Comparison of ENCODE assay signal across 14 mouse cellular contexts in the genomic region with DNA sequence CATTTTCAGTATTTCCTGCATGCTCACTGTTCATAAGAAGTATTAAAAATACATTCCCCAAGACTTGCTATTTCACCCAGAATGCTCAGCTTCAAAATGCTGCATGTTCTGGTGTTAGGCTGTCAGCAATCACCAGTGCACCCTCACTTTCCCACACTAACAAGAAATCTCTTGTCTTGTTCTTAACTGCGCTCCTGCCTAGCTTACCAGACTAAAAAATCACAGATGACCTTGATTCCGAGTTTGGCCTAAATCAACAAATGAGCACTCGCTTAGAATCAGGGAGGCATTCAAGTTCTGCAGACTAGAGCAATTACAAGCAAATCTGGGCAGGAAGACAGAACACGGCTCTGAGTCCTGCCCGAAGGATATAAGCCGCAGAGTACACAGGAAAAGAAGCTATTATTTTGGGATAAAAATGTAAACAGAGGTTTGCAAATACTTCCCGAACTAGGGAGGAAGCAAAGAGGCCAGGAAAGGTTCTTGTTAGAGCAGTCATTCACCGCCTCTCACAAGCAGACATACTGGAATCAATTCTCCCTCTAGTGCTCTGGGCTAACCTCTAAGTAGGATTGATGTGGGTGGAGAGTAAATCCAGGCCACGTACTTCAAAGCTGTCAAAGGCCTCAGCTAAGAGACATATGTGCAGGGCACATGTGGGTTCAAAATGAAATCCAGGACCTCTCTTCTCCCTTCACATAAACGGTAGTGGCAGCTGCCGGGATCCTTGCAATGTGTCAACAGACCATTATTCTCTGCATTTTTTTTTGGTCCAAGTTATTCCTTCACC.
DNase-seq lines count a peak whose midpoint lies in the region; ATAC-seq and TF ChIP-seq lines count a peak whose summit lies in the region.
"Had no signal": no experiment of that assay in that cellular context is flagged by ENCODE, and none has a peak within 500 bp of the region (broad histone marks: within the 10 kb centered on the region; RNA-seq: fewer than 3 reads in every experiment).

No protein-coding gene starts in this region.

- H3K4me1 ChIP-seq in intestine, embryonic 14.5 days (replicated peaks; ENCODE audit: control insufficient read depth, insufficient read depth, low read length), result peaks cover 22% of the 10 kb centered on the region
- no peaks in the 10 kb centered on the region for H3K4me1 ChIP-seq in intestine, postnatal 0 days (replicated peaks; ENCODE audit: control insufficient read depth, insufficient read depth, low read length)
- H3K4me1 ChIP-seq in stomach, embryonic 15.5 days, result peaks cover 20% of the 10 kb centered on the region; the same call in 1 of the 2 replicates
- no peaks in the 10 kb centered on the region for H3K4me1 ChIP-seq in stomach, postnatal 0 days (replicated peaks; ENCODE audit: control insufficient read depth, insufficient read depth)
- peaks cover 34% of the 10 kb centered on the region for H3K4me1 ChIP-seq in limb, embryonic 10.5 days
- H3K4me1 ChIP-seq: neural tube, embryonic 12.5 days had no signal

- ATAC-seq in intestine, embryonic 14.5 days (replicated peaks; ENCODE audit: low FRiP score, low TSS enrichment, low read depth), result no peak
- no peak for ATAC-seq in intestine, postnatal 0 days
- no peak for ATAC-seq in stomach, embryonic 15.5 days (ENCODE audit: insufficient read depth, low FRiP score, low read depth)
- no peak for ATAC-seq in stomach, postnatal 0 days (ENCODE audit: low FRiP score, low TSS enrichment)
- ATAC-seq: Patski had no signal

- no peaks in the 10 kb centered on the region for H3K36me3 ChIP-seq in intestine, embryonic 14.5 days (ENCODE audit: control insufficient read depth, insufficient read depth, low read length)
- H3K36me3 ChIP-seq in intestine, postnatal 0 days (ENCODE audit: control insufficient read depth, insufficient read depth), result no peaks in the 10 kb centered on the region
- no peaks in the 10 kb centered on the region for H3K36me3 ChIP-seq in stomach, embryonic 15.5 days
- H3K36me3 ChIP-seq in stomach, postnatal 0 days (ENCODE audit: control insufficient read depth, insufficient read depth, low read length), result no peaks in the 10 kb centered on the region
- no peaks in the 10 kb centered on the region for H3K36me3 ChIP-seq in limb, embryonic 10.5 days
- H3K36me3 ChIP-seq: neural tube, embryonic 12.5 days had no signal

- no peak overlapping the region for H3K4me3 ChIP-seq in intestine, embryonic 14.5 days (ENCODE audit: low read depth, low read length)
- no peak overlapping the region for H3K4me3 ChIP-seq in intestine, postnatal 0 days (ENCODE audit: low read depth, low read length)
- H3K4me3 ChIP-seq in stomach, embryonic 15.5 days (replicated peaks), result no peak overlapping the region
- H3K4me3 ChIP-seq in stomach, postnatal 0 days (ENCODE audit: low read depth, low read length), result no peak overlapping the region
- 0 out of 2 replicates have a peak overlapping the region, but pooled peaks have one; percentile 13 for H3K4me3 ChIP-seq in limb, embryonic 10.5 days
- H3K4me3 ChIP-seq: neural tube, embryonic 12.5 days had no signal

- peak overlapping the region; percentile 60 for H3K27ac ChIP-seq in intestine, embryonic 14.5 days (ENCODE audit: low read depth)
- H3K27ac ChIP-seq in intestine, postnatal 0 days (ENCODE audit: low read depth, low read length), result no peak overlapping the region
- peak overlapping the region; percentile 54; the same call in 1 of the 2 replicates for H3K27ac ChIP-seq in stomach, embryonic 15.5 days
- no peak overlapping the region for H3K27ac ChIP-seq in stomach, postnatal 0 days (replicated peaks)
- H3K27ac ChIP-seq in limb, embryonic 10.5 days, result peak overlapping the region; percentile 78
- H3K27ac ChIP-seq: liver, embryonic 14.5 days; neural tube, embryonic 12.5 days had no signal

- peaks cover 3% of the 10 kb centered on the region; the same call in 1 of the 2 replicates for H3K9me3 ChIP-seq in intestine, embryonic 14.5 days (ENCODE audit: control insufficient read depth, low read length)
- H3K9me3 ChIP-seq in intestine, postnatal 0 days (ENCODE audit: control insufficient read depth), result no peaks in the 10 kb centered on the region
- no peaks in the 10 kb centered on the region for H3K9me3 ChIP-seq in stomach, embryonic 15.5 days
- H3K9me3 ChIP-seq in stomach, postnatal 0 days (ENCODE audit: control insufficient read depth, low read length), result no peaks in the 10 kb centered on the region
- H3K9me3 ChIP-seq in limb, embryonic 10.5 days (replicated peaks), result no peaks in the 10 kb centered on the region

- no peak for TF ChIP-seq CTCF in intestine, postnatal 0 days (IDR thresholded peaks at IDR 0.05; ENCODE audit: low read depth)
- no peak for TF ChIP-seq CTCF in stomach, postnatal 0 days (IDR thresholded peaks at IDR 0.05; ENCODE audit: low read depth)

- H3K9ac ChIP-seq in intestine, embryonic 14.5 days (ENCODE audit: low read length), result no peak overlapping the region
- no peak overlapping the region for H3K9ac ChIP-seq in intestine, postnatal 0 days (ENCODE audit: low read depth, low read length)
- no peak overlapping the region for H3K9ac ChIP-seq in stomach, embryonic 15.5 days
- no peak overlapping the region for H3K9ac ChIP-seq in stomach, postnatal 0 days (ENCODE audit: low read length)
- H3K9ac ChIP-seq: liver, embryonic 14.5 days; neural tube, embryonic 12.5 days had no signal

- no peak for TF ChIP-seq EP300 in stomach, postnatal 0 days (optimal IDR thresholded peaks at IDR 0.05)

- DNase-seq in intestine, embryonic 14.5 days (ENCODE audit: low spot score), result peak; percentile 54
- no peak for DNase-seq in stomach, postnatal 0 days (ENCODE audit: low spot score)
- peak; percentile 74 for DNase-seq in limb, embryonic 10.5 days (ENCODE audit: low spot score)
- DNase-seq in thymus, adult 18-20 months, result no peak
- DNase-seq in cerebellum, adult 18-20 months, result no peak
- DNase-seq: heart, adult 11 months; heart, postnatal 14 days; kidney, adult 9 months; right cerebral cortex, adult 18-20 months had no signal

- no peaks in the 10 kb centered on the region for H3K27me3 ChIP-seq in intestine, embryonic 14.5 days (replicated peaks; ENCODE audit: control insufficient read depth, insufficient read depth, low read length)
- H3K27me3 ChIP-seq in intestine, postnatal 0 days (replicated peaks; ENCODE audit: control insufficient read depth, insufficient read depth, low read length), result no peaks in the 10 kb centered on the region
- no peaks in the 10 kb centered on the region for H3K27me3 ChIP-seq in stomach, embryonic 15.5 days (replicated peaks)
- H3K27me3 ChIP-seq in stomach, postnatal 0 days (ENCODE audit: control insufficient read depth, insufficient read depth, low read length), result no peaks in the 10 kb centered on the region
- no peaks in the 10 kb centered on the region for H3K27me3 ChIP-seq in limb, embryonic 10.5 days (ENCODE audit: low read depth, poor library complexity, severe bottlenecking)
- H3K27me3 ChIP-seq: neural tube, embryonic 12.5 days had no signal

- peak overlapping the region; percentile 5; the same call in 1 of the 2 replicates for H3K4me2 ChIP-seq in intestine, embryonic 14.5 days (ENCODE audit: low read length)
- H3K4me2 ChIP-seq in intestine, postnatal 0 days (replicated peaks; ENCODE audit: low read depth), result no peak overlapping the region
- no peak overlapping the region for H3K4me2 ChIP-seq in stomach, embryonic 15.5 days
- H3K4me2 ChIP-seq in stomach, postnatal 0 days (replicated peaks; ENCODE audit: low read depth), result no peak overlapping the region
- H3K4me2 ChIP-seq: neural tube, embryonic 12.5 days had no signal

- WGBS in intestine, embryonic 14.5 days, result 16% methylated on average over 11 of the region's 11 CpGs
- WGBS in intestine, postnatal 0 days, result 19% methylated on average over 11 of the region's 11 CpGs
- 12% methylated on average over 11 of the region's 11 CpGs for WGBS in stomach, embryonic 15.5 days
- WGBS in stomach, postnatal 0 days, result 7% methylated on average over 11 of the region's 11 CpGs
- WGBS in limb, embryonic 10.5 days, result 35% methylated on average over 11 of the region's 11 CpGs

Comparison
In these comparisons a context has a peak if more than half of its experiments do, and no peak if none do; other contexts are left out.
1. H3K27ac ChIP-seq: peak in intestine, embryonic 14.5 days (single experiment), stomach, embryonic 15.5 days (single experiment) and limb, embryonic 10.5 days (single experiment); none in intestine, postnatal 0 days (single experiment) and stomach, postnatal 0 days (single experiment).
2. DNase-seq: peak in intestine, embryonic 14.5 days (single experiment) and limb, embryonic 10.5 days (single experiment); none in stomach, postnatal 0 days (single experiment), thymus, adult 18-20 months (0 of 2) and cerebellum, adult 18-20 months (0 of 2).